Mouse (Mus musculus) small intestine, adult 2 months (tissue): ENCODE results near the gene Cd300ld3. TPM values are rescaled to one million over a fixed set of nuclear protein-coding genes. Genes with fewer than 3 reads are reported as not detected.

ENCODE experiments used
- H3K27ac ChIP-seq: fragments of 200-500 bp; 2 replicates; pipeline ENCODE4 v1.5.1; 2012; ENCODE audit warnings: low read depth, low read length, control low read depth, inconsistent platforms; ENCODE audit not compliant: insufficient read depth
- H3K27me3 ChIP-seq: fragments of 200-500 bp; 2 replicates; pipeline ENCODE4 v1.6.1; 2012; ENCODE audit warnings: mild to moderate bottlenecking, moderate library complexity, low read length, inconsistent platforms; ENCODE audit not compliant: control insufficient read depth, insufficient read depth
- H3K36me3 ChIP-seq: fragments of 200-500 bp; 2 replicates; pipeline ENCODE4 v1.6.1; 2012; ENCODE audit warnings: mild to moderate bottlenecking, low read length, control low read depth, inconsistent platforms; ENCODE audit not compliant: control insufficient read depth, insufficient read depth
- H3K4me1 ChIP-seq: fragments of 200-500 bp; 2 replicates; pipeline ENCODE4 v1.6.1; 2012; ENCODE audit warnings: low read length, inconsistent platforms, mixed read lengths; ENCODE audit not compliant: control insufficient read depth, insufficient read depth, insufficient read length
- H3K4me3 ChIP-seq: fragments of 200-500 bp; 2 replicates; pipeline ENCODE4 v1.5.1; 2012; ENCODE audit warnings: low read depth, mild to moderate bottlenecking, control low read depth, inconsistent platforms, low read length, moderate library complexity
- CTCF ChIP-seq: fragments of 200-500 bp; IDR thresholded peaks from 2 replicates; pipeline ENCODE4 v1.5.1; 2012; ENCODE audit warnings: low read depth, mild to moderate bottlenecking, control low read depth, inconsistent platforms, low read length, moderate library complexity, mixed read lengths; ENCODE audit not compliant: insufficient replicate concordance, insufficient read length; ENCODE audit errors: extremely low read depth
- POLR2A ChIP-seq: fragments of 200-500 bp; IDR thresholded peaks from 2 replicates; pipeline ENCODE4 v1.6.1; 2012; ENCODE audit warnings: low read depth, mild to moderate bottlenecking, control low read depth, inconsistent platforms, low read length, moderate library complexity
- WGBS: fragments of 180-500 bp; shearing (Covaris S2); methylation state at CpG from one replicate; pipeline ENCODE4 v1.1.7; 2018; 5-methylcytosine and 5-hydroxymethylcytosine counted together
- polyA plus RNA-seq: library from polyadenylated mRNA; depleted of rRNA; stranded (reverse); fragments of >200 nt; gene quantifications from 2 replicates; pipeline ENCODE4 v1.2.3, GENCODE M21; 2012; rRNA removed

Cd300ld3 gene
- polyA plus RNA-seq, 1 experiment = 1.1 TPM

- peak overlapping the region; percentile 25; the same call in 1 of the 2 replicates for H3K27ac ChIP-seq
- H3K4me1 ChIP-seq = no peaks in the 10 kb centered on the region
- H3K27me3 ChIP-seq = no peaks in the 10 kb centered on the region
- no peak overlapping the region for H3K4me3 ChIP-seq
- TF ChIP-seq POLR2A (no peak), CTCF (no peak)
- no peaks in the 10 kb centered on the region for H3K36me3 ChIP-seq
- 67% methylated on average over 5 of the region's 5 CpGs for whole genome bisulfite sequencing
Observed at GRCm38 (mm10) chr11:115004070-115004469, 44.1 kb downstream of the Cd300ld3 start.

DNA sequence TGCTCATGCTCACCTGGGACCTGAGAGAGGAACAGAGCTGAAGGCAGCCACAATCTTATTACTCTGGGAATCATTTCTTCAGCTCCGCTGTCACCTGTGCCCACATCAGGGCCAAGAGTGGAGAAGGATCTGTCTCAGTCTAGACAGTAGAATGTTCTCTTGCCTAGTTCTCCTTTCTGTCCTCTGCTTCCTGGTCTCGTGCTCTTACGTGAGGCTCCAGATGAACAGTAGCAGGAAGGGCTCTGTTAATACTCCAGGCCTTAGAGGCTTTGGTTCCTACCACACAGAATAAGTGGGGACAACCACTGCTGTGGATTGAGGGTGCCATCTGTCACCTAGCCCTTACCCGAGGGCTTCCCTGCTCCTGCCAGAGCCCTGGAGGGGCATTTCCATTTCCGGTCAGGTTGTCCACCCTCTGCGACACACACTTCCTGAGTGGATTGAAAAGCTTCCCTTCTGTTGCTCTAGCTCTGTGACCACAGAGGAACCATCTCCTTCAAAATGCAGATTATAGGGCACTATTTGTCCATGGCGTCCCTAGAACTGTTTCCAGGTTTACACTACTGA lies 46.7 kb downstream of the Cd300ld3 start, which contains the start of gene Cd300c2:
Gene Cd300c2 (minus strand): TSS at position 407 of the 567 bp plus-strand sequence.
- no peaks in the 10 kb centered on the region for H3K4me1 ChIP-seq
- no peak for TF ChIP-seq POLR2A
- TF ChIP-seq CTCF = no peak
- H3K27me3 ChIP-seq = no peaks in the 10 kb centered on the region
- H3K36me3 ChIP-seq = no peaks in the 10 kb centered on the region
- 73% methylated on average over 7 of the region's 7 CpGs for WGBS
- H3K4me3 ChIP-seq = peak within 1 kb of the TSS; percentile 28; the same call in 1 of the 2 replicates
- peak within 1 kb of the TSS; percentile 59; the same call in 1 of the 2 replicates for H3K27ac ChIP-seq

Other genes with a start within 250 kb of the Cd300ld3 start
- 0.10 TPM in 1 of 2 replicates, not detected in the other for gene Gpr142, start 249.5 kb downstream of the Cd300ld3 start, polyA plus RNA-seq
- 4.4 TPM in 2 replicates for gene Gprc5c, start 197.3 kb downstream of the Cd300ld3 start, polyA plus RNA-seq
- 0.76 and 0.91 TPM in 2 replicates for gene Cd300a, start 158.4 kb downstream of the Cd300ld3 start, polyA plus RNA-seq
- 0.46 and 0.77 TPM in 2 replicates for gene Cd300lb, start 114.0 kb downstream of the Cd300ld3 start, polyA plus RNA-seq
- gene Cd300c, start 79.3 kb downstream of the Cd300ld3 start, polyA plus RNA-seq = 0.37 TPM in 1 of 2 replicates, not detected in the other
- gene Cd300ld, start 58.5 kb downstream of the Cd300ld3 start, polyA plus RNA-seq = 1.2 and 1.5 TPM in 2 replicates
- 3.1 and 5.1 TPM in 2 replicates for gene Cd300c2, start 46.5 kb downstream of the Cd300ld3 start, polyA plus RNA-seq
- not detected in 2 replicates for gene Cd300ld2, start 32.2 kb downstream of the Cd300ld3 start, polyA plus RNA-seq
- 0.20 TPM in 1 of 2 replicates, not detected in the other for gene Cd300ld4, start 21.4 kb downstream of the Cd300ld3 start, polyA plus RNA-seq
- 0.85 TPM in 1 of 2 replicates, not detected in the other for gene Cd300ld5, start 10.6 kb downstream of the Cd300ld3 start, polyA plus RNA-seq
- 0.22 and 0.52 TPM in 2 replicates for gene Cd300e, start 13.8 kb upstream of the Cd300ld3 start, polyA plus RNA-seq
- 0.91 and 2.2 TPM in 2 replicates for gene Rab37, start 43.0 kb upstream of the Cd300ld3 start, polyA plus RNA-seq
- 3.9 and 6.9 TPM in 2 replicates for gene Cd300lf, start 85.6 kb upstream of the Cd300ld3 start, polyA plus RNA-seq
- gene Slc9a3r1, start 114.9 kb upstream of the Cd300ld3 start, polyA plus RNA-seq = 314 and 949 TPM in 2 replicates
- 10.0 and 21.0 TPM in 2 replicates for gene Tmem104, start 139.1 kb upstream of the Cd300ld3 start, polyA plus RNA-seq
- 22.7 and 35.6 TPM in 2 replicates for gene Nat9, start 139.4 kb upstream of the Cd300ld3 start, polyA plus RNA-seq
- gene Grin2c, start 218.8 kb upstream of the Cd300ld3 start, polyA plus RNA-seq = 0.10 and 0.33 TPM in 2 replicates
- 7.8 and 12.2 TPM in 2 replicates for gene Fdxr, start 228.6 kb upstream of the Cd300ld3 start, polyA plus RNA-seq
- gene Fads6, start 249.3 kb upstream of the Cd300ld3 start, polyA plus RNA-seq = 0.71 and 1.4 TPM in 2 replicates